Mouse (Mus musculus): ENCODE data around the gene Clec3b.

Clec3b gene

DNA sequence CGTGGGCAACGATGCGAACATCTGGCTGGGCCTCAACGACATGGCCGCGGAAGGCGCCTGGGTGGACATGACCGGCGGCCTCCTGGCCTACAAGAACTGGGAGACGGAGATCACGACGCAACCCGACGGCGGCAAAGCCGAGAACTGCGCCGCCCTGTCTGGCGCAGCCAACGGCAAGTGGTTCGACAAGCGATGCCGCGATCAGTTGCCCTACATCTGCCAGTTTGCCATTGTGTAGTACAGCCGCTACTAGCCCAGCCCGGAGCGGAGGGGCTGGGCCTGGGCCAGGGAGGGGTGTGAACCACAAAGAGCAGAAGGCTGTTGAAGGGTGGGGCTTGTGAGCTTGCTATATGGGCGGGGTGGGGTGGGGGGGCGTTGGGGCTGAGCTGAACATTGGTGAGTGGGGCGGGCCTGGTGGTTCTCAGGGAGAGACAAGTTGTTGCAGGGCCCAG, 6.2 kb downstream of the Clec3b start:
- DNase-seq, result peak; percentile 81

DNA sequence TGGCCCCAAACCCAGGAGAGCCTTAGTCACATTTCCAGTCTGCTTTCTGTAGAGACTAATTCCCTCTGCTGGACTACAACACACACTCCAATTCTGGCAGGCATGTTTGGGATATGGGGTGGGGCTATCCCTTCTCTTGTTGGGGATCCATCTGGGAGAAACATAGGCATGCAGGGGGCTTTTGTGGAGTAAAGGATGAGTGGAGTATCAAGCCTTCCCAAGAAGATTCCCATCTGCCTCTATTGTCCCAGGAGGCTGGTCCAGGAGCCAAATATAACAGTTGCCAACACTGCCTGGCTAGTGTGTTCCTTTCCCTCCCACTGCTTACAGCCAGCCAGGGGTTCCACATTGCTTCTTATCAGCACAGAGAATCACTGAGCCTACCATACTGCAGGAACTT, 7.0 kb downstream of the Clec3b start:
- DNase-seq, result no peak

DNA sequence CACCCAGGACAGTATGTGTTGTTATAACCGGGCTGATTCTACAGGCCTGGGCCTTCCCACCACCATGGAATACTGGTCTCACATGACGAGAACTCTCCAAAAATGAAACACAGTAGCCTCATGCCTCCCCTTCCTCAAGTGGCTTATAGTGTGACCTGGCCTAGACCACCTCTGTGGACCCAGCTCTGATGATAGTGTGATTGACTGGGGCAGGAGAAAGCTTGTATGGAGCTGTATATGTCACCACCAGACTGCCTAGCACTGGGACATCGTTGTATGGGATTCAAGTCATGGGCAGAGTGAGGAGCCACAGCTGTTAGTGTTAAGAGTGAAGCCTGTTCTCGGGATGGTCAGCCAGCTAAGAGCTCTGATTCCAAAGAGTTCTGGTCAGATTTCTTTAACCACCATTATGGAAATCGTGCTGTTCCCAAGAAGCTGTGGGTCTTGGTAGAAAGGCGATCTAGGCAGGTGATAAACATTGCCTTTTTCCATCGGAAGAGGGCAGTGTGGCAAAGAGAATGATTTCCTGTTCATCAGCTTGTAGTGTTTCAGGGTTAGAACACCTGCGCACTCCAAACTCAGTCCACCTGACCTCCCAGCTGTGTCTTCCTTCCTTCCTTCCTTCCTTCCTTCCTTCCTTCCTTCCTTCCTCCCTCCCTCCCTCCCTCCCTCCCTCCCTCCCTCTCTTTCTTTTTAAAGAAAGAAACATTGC, 7.5 kb downstream of the Clec3b start:
- peak; percentile 50 for DNase-seq

DNA sequence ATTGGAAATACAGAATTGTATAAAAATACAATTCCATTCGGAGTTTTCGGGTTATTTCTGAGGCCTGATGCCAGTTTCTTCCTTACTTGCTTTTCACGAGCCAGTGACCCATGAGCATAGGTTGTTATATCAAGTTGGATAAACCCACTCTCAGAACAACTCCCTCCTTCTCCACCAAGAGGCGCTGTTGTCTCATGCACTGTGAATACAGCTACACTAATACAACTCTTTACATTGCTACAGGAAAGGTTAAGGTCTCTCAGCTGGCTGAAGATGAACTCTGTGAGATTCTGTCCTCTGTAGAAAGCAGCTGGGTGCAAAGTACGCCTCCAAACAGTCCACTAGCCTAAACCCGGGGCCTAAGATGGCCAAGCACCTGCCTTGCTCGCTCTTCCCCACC, 8.6 kb downstream of the Clec3b start:
- peak; percentile 90 for DNase-seq

DNA sequence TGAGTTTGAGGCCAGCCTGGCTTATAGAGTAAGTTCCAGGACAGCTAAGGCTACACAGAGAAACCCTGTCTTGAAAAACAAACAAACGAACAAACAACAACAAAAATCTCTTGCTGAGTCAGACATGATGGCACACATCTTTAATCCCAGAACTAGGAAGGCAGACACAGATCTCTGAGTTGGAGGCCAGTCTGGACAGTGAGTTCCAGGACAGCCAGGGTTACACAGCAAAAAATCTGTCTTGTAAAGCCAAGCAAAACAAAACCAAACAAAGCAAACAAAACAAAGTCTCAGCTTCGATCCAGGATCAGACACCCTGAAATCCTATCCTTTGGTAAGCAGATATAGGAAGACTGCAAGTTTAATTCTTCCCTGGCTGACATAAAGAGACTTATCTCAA, 11.0 kb downstream of the Clec3b start:
- no peak for DNase-seq

DNA sequence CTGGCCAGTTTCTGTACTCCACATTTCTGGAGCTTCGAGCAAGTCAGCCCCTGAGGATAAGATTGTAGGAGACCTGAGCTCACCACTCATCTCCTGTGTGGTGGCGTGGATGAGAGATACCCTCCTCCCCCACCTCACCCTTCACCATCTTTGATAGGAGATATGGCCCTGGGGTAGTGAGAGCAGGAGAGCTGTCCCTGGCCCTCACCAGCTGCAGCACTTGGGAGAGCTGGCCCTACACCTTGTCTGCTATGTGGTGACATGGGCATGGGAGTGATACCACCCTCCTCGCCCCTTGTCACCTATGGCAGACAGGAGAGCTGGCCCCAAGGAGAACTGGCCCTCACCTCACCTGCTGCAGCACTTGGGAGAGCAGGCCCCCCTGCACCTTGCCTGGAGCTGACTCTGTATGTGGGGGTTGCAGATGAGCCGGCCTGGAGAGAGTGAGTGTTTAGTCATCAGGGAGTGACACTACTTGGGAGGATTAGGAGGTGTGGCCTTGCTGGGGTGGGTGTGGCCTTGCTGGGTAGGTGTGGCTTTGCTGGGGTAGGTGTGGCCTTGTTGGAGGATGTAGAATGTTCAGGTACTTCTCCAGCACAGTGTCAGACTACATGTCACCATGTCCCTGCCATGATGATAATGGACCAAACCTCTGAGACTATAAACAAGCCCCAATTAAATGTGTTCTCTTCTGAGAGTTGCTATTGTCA, 12.4 kb downstream of the Clec3b start:
- no peak for DNase-seq

DNA sequence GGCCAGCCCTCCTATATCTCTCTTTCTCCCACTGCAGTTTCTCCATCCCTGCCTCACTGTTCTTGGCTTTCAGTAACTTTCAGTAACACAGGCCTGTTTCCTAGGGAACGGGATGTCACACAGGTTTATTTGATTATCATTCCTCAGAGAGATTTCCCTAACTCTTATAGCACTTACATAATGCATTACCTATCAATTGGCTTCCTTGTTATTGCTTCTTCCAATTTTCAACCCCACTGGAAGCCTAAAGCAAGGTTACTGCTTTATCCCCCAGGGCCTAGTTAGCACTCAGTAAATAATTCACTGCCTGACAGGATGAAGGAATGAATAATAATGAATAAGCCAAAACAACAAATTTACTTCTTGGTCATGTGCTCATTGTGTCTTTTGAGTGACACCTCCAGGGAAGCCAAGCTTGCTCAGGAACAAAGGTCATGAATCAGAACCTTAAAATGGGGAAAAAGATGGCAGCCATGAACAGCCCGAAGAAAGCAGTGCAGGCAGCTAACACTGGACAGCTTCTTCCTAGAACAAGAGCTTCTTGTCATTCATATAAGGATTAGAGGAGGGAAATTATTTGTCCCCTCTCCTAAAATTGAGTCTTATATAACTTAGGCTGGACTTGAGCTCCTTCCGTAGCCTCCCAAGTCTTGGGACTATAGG, 15.2 kb downstream of the Clec3b start:
- DNase-seq, result no peak

DNA sequence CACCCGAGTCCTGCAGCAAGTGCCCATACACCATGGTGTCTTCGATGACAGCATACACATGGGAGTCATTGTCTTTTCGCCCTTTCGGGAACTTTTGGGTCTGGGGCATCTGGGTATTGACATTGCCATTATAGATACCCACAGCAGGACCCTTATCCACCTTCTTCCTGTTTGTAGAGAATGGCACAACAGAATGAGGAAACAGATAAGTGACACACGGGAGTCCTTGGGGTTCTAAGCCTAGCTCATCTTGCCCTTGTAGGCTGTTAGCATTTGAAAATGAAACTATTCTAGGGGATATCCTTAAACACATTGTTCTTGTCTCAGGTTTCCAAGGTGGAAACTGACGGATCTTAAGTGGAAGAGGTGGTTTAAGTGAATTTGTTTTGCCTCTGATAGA, 23.0 kb downstream of the Clec3b start:
- no peak for DNase-seq

DNA sequence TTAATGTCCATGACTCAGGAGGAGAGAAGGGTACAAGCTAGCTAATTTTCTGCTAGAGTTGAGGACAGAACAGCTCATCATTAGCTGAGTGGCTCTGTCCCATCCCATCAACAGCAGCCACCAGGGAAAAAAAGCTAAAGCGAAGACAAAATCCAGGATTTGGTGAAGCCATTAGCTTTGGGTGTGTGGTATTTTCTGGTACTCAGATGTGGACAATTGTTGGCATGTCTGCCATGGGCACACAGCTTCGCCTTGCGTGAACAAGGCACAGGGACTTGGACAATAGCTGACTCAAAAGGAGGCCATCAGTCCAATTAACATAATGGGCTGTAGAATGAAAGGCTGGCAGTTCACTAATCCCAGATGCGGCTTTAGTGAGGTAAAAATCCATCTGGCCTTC, 23.6 kb downstream of the Clec3b start:
- no peak for DNase-seq

DNA sequence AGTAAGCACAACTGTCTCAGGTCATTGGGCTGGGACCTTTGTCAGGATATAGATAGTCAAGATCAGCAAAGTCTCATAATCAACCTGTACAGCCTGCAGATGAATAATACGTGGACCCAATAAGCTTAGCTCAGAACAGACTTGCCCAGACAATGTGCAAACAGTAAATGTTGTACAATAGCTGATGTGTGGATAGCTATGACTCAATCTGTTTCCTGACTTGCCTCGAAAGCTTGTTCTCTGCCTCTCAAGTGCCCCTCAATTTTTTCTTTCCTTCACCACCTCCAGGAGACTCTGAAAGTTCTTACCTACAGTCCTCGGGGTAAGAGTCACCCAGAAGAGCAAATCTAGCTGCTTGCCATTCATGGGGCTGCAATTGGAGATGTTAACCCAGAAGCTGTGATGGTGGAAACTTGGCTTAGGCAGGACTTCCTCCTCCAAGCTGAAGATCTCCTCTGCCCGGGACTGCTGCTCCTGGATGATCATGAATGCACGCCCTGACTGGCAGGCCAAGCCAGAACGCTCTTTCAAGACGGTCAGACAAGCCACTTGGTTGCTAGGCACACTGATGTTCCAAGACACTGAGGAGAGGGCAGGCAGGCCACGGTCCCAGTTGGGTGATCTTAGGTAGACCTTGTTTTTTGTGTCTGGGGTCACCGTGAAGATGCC, 26.8 kb downstream of the Clec3b start:
- DNase-seq, result no peak

DNA sequence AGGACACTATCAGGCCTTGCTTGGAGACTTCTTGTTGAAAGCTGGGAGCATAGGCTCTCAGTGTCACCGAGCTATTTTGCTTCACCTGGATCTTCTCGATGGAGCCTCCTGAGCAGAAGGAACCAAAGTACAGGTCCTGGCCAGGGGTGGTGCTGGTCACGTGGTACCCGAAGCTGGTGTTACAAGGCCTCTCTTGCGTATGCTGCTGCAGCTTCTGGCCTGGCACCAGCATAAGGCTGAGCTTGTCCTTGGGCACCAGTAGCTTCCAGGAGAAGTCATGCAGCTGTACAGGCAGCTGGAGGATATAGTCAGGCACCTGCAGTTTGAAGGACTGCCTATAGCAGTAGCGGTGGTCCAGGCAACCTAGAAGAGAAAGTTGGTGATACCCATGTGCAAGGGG, 29.3 kb downstream of the Clec3b start:
- no peak for DNase-seq

DNA sequence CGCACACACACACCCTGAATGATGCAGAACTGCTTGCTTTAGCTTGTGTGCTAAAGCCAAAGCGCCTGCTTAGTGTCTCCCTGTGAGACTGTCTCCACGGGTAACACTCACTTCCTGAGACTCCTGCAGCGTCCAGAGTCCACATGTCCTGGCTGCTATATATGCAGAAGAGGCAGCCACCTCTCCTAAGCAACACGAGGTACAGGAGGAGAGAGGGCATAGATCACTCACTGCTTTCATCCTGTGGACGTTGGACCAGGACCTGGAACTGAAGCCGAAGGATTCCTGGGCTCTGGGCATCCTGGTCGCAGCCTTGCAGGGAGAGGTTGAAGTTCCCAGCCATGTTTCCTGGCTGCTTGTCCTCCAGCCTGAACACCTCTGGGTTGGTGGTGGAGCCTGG, 32.5 kb downstream of the Clec3b start:
- DNase-seq, result peak; percentile 60

DNA sequence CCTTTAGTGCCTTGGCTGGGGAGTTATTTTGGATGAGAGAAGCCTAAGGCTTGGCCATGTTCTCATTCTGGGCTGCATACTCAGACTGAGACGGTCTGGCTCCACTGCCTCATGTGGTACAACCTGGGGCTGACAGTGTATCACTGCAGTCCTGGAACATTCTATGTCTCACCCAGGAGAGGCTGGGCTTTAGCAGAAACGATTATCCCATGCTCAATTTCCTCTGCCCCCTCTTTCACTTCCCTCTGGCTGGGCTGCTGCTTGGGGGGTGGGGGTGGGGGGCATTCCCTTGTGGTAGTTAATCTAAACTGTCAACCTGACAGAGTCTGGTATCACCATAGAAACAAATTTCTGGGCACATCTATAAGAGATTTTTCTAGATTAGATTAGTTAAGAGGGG, 34.8 kb downstream of the Clec3b start:
- DNase-seq, result no peak

DNA sequence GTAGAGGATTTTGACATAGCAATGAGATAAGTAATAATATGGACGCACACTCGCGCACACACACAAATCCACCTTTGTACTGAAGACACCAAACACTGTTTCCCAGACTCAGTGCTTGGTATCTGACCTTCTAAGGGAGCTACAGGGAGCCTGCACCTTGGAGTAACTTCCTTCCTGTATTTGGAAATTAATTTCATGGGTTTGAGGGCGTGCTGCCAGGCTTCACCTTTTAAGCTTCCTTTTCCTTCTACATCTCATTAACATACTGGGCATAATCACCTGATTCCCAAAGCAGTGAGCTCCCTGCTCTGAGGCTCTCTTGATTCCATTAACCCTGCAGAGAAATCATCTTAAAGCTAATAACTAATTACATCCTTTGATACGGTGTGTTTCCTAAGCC, 35.4 kb downstream of the Clec3b start:
- DNase-seq, result no peak

DNA sequence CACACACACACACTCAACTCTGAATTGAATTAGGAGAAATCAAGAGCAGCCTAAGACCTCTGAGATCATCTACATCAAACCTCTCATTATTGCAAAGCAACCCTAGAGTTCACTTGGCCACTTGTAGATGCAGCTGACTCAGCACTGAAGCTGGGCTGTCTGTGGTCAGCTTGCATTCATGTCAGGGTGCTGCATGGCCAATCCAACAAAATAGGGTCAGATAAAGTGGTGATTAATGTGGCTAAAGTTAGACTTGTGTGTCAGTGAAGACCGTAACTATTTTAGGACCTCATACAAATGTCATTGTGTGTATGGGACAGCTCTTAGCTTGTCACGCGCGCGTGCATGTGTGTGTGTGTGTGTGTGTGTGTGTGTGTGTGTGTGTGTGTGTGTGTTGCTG, 36.8 kb downstream of the Clec3b start:
- DNase-seq, result no peak

DNA sequence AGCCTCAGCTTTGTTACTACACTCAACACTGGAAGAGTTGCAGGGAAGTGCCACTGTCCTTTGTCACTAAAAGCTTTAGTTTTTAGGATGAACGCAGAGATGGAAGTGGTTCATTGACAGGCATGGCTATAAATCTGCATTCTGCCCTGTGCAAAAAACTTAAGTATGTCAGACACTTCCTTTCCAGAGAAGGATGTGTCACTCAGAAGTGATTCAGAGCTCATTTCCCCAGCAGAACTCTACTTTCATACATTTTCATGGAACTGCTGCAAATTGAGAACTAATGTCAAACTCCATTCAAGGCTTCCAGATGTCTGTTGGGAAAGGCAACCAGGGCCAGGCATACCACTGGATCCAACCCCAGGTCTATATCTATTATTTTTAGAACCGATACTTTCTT, 37.5 kb downstream of the Clec3b start:
- DNase-seq, result no peak

DNA sequence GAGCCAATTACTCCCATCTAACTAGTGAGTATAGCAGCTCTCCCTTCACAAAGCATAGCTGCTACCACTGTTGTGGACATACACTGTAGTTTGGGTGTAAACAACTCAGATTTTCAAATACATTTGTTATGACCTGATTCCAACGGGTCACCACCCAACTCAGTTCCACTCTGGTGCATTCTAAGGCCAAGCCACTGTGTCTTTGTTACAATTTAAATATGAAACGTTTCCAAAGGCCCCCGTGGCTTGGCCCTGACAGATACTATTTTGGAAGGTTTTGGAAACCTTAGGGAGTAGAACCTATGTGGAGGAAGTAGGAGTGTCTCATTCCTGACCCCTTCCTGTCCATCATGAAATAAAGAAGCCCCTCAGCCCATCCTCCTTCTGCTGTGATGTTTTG, 49.4 kb downstream of the Clec3b start:
- no peak for DNase-seq

DNA sequence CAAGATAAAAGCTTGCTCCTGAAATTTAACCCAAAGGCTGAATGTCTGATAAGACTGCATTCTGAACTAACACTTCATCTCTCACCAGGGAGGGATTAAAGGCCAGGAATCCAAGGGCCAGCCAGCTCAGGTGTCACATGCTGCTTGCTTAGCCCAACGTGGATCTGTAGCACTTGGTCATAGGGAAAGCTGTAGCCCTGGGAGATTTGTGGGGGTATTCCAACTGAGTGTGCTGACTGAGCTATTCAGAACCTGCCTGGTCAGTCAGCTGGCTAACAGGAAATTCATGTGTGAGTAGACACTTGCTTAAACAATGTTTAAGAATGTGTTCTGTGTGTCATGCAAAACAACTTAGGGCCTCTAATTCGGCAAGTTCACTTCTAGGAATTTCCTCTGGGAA, 55.8 kb downstream of the Clec3b start:
- DNase-seq, result peak; percentile 31

DNA sequence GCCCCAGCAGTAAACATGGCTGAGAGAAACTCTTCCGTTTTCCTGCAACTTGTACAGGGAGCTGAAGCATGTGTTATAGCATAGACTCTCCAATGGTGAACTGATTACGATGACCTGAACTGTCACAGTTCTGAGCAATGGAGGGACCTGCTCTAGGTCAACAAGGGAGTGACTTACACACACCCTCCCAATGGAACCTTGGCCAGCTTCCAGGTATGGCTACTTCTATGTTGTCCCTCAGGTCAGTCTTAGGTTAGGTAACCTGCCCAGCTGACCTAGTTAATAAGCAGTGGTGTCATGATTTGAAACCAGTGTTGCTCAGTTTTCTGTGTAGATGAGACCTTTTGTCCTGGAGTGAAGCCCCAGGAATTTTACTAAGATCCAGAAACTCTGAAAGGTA, 56.2 kb downstream of the Clec3b start:
- DNase-seq, result peak; percentile 60

Data from kidney, postnatal 10 days (tissue).